Mouse (Mus musculus) layer of hippocampus, postnatal 14 days (tissue): Measurements from ENCODE around the gene Epas1. TPM values are rescaled to one million over a fixed set of nuclear protein-coding genes. Genes with fewer than 3 reads are reported as not detected.

Experiments used
- DNase-seq, 2 experiments: peaks; one replicate each; pipeline ENCODE4 v3.0.0; 2021 to 2022; ENCODE audit warnings: low spot score in 2 of 2, mixed read lengths in 1 of 2
- total RNA-seq, 2 experiments: library from RNA; stranded (reverse); gene quantifications; 2 replicates each; pipeline ENCODE4 v1.2.3; 2021

Epas1 gene
- total RNA-seq, 2 experiments from 2014 or later, result 105 to 106 TPM

DNA sequence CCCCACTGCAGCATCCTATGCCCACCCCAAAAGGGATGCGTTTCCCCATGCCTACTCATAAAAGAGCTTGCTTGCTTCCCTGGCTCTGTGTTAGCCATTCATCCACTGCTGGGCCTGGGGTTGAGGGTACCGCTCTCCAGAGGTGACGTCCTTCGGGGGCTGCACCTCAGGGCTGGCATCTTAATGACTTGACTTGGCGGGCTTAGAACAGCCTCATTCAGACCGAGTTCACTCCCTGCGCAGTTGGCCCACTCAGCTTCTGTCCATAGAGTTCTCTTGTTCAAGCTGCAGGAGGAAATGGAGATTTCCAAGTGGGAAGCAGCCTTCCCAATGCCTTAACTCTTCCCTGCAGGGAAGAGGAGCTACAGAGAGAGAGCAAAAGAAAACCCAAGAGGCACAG lies 32.1 kb downstream of the Epas1 start:
- peak in 1 of 2 experiments; percentile 73 for DNase-seq

DNA sequence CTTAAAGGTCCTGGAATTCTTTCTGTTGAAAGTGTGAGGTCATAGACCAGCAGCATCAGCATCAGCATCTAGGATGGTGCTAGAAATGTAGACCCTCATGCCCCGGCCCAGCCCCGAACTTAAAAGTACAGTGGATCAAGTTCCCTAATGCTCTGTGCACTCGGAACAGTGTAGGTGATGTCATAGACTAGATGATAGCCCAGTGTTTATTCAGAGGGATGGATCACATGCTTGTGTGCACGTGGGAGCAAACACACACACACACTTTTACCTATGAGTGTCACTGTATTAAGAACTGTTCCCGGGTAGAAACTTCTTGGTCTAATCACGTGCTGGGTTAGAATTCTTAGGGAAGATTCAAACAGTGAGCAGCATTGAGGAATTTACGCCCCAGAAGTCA lies 33.0 kb downstream of the Epas1 start:
- no peak for DNase-seq

- DNase-seq, result no peak
These were observed 34.3 kb downstream of the Epas1 start for GRCm38 (mm10) chr17:86787805-86788204.

DNA sequence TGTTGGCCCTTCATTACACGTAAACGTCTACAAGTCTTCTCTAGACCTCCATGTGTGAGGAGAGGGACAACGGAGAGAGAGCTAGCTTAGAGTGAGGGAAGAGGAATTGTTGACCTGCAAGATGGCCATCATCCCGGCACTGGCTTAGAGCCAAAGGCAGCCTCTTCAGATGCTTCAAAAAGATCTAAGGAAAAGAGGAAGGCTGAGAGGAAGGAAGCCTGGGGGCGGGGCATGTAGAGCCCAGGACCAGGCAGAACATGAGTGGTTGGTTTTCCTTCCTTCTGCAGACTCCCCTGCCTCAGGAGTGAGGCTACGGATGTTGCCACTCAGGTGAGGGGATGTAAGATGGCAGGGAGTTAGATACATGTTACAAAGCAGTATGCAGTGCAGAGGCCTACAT lies 34.8 kb downstream of the Epas1 start:
- no peak for DNase-seq

GRCm38 (mm10) chr17:86791925-86792324 lies 38.4 kb downstream of the Epas1 start:
- no peak for DNase-seq

DNA sequence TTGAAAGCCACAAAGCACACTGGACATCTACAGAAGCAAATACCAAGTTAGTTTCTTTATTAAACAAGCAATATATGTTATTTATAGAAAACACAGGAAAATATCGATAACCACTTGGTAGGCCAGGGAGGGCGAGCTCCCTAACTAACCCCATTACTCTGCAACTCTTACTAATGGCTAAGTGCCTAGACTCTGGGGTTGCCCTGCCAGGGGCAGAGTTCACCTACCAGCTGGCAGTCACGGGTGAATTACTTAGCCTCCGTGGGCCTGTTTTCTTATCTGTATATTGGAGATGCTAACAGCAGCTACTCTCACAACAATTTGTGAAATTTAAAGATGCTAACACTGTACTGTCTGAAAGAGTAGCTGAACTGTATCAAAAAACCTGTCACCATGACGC lies 42.3 kb downstream of the Epas1 start:
- no peak for DNase-seq

DNA sequence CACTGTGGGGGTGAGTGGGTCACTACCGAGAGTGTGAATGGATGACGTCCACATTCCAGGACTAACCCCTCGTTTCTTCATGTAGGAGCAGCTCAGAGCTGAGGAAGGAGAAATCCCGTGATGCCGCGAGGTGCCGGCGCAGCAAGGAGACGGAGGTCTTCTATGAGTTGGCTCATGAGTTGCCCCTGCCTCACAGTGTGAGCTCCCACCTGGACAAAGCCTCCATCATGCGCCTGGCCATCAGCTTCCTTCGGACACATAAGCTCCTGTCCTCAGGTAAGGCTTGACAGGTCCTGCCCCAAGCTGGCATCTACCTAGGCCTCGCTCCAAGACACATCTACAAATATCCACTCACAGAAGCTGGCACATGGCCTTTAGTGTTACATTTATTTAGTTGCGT lies 43.5 kb downstream of the Epas1 start:
- DNase-seq, result no peak

DNA sequence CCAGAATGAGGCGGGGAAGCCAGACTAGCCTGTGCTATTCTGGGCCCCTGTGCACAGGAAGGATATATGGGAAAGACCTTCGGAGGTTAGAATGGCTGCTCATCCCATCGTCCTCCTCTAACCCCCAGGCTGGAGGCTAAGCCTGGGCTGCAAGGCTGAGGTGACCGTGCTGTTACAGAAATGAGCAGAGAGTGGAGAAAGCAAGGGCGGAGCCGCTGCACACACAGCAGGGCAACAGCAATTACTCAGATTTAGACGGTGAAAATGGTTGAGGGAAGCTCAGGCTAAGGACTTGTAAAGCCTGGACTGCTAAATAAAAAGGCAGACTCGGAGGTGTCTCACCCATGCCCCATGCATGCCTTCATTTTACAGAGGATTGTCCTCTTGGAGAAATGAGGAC lies 45.0 kb downstream of the Epas1 start:
- DNase-seq, result no peak

DNA sequence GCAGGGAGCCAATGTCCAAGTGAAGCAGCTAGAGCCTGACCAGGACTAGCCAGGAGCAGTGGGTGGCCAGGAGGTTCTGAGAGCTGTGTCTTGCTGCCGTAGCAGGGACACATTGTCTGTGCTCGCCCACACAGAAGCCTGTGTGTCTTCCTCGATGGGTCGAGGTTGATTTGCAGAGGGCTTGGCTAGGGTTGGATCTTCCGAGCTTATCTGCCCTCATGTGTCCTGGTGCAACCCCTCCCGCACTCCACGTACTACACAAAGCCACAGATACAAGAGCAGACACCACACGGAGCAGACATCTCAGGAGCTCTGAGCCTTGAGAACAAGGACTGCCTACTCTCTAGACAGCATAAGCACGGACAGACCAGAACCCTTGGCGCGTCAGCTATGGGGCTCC lies 45.5 kb downstream of the Epas1 start:
- DNase-seq, result no peak

GRCm38 (mm10) chr17:86800535-86800934 lies 47.0 kb downstream of the Epas1 start:
- DNase-seq, result no peak

DNA sequence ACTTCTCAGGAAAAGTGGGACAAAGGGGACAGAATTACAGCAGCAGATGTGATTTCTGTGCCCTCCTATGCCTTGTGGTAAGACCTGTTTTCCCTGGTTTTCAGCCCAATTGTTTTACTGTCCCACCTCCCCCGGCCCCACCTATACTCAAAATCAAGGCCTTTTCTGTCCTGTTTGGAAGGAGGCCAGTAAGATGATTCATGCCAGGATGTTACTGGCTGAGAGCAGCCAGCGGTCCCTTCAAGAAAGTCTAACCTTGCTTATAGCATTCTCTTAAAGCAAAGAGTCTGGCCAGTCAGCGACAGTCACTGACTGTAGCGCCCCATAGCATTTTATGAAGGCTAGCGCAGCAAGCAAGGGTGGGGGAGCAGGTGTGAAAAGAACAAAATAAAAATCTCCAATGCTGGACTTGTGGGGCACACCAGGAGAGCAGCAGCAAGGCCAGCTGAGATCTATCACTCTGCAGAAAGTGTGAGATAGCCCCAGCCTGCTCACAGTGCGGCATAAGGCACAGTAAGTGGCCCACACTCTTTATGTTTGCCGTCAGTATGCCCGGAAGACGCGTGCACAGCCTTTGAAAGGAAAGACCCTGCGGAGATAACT lies 47.8 kb downstream of the Epas1 start:
- DNase-seq, result no peak

DNA sequence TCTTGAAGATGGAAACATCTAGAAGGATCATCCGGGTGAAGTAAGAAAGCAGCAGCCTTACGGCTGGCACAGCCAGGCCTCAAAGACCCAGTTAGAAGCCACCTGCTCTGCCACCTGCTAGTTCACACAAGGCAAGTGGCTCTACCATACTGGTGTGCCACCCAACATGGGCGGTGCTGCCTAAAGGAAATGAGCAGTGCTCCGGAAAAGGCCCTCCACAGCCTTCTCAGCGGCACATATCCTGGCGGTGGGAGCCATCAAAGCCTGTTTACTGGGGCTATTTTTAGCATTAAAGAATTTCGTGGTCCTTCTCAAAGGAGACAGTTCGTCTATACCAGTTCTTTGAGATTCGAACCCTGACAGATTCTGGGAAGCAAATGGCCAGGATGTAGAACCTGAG lies 48.4 kb downstream of the Epas1 start:
- DNase-seq, result no peak

GRCm38 (mm10) chr17:86802351-86802985 lies 49.0 kb downstream of the Epas1 start:
- DNase-seq, result no peak

DNA sequence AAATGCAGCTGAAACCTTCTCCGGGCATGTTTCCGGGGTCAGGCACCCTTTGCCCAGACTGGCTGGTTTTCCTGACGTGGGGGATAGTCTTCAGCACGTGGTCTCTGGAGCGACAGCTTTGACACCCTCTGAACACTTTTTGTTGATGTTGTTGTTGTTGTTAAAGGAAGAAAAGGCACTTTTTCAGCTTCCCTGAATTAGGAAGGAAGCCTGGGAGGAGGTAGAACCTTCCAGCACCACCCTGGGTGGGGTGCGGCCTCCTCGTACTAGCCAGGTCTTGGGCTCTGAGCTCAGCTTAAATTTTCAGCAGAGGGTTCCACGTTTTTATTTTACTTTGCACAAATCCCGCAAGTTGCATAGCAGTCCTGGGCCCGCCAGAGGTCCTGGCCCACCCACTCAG lies 49.6 kb downstream of the Epas1 start:
- DNase-seq, result no peak

GRCm38 (mm10) chr17:86803653-86804052 lies 50.2 kb downstream of the Epas1 start:
- no peak for DNase-seq

DNA sequence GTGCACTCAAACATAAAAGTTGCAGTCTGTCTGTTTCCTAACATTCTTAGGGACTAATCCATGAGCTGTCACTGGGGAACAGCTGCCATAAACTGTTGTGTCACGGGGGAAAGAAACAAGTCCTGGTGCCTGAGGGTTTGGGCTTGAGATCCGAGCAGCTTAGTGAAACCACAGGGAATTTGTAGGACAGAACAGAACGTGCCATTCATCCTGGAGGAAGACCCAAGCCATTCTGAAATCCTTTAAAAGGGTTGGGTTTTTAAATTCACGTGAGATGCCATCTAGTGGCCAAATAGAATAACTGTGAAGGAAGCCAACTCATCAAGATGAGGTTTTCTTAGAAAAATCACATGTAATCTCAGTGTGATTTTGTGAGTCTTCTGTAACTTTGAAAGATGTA lies 58.5 kb downstream of the Epas1 start:
- DNase-seq, result peak; percentile 21 to 60

DNA sequence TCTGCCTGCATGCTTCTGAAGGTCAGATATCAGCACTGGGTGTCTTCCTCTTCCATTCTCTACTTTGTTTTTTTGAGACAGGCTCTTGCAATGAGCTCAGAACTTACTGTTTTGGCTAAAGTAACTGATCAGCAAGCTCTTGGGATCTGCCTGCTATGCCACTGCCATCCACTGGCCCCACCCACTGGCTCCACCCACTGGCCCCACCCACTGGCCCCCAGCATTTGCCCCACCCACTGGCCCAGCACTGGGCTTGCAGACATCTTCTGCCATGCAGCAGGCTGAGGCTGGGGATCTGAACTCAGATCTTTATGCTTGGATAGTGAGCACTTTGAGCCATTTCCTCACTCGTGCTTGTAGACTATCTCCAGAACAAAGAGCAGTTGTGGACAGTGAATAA lies 60.8 kb downstream of the Epas1 start:
- DNase-seq, result no peak

GRCm38 (mm10) chr17:86815016-86815865 lies 61.7 kb downstream of the Epas1 start:
- no peak for DNase-seq

- DNase-seq, result no peak
These were observed 68.7 kb downstream of the Epas1 start for GRCm38 (mm10) chr17:86822017-86822737.

GRCm38 (mm10) chr17:86824502-86825162 lies 71.1 kb downstream of the Epas1 start:
- DNase-seq, result no peak
